16 mouse cellular contexts compared by ENCODE assay signal in the genomic region with DNA sequence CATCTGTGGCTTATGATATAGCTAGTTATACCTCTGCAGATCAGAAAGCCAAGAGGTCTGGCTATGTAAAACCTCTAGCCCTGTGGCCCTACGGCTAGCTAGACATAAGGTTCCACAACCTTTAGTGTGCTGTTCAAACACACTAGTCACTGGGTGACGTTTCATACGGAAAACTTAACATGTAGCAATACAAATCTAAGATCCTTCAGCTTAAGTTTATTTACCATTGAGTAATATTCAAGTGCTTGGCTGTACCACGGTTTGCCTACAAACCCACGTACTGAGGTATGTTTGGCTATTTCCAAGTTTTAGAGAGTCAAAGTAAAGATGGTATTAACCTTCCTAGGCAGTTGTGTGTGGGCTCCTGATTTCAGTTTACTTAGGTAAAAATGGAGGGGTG.
"Had no signal": no experiment of that assay in that cellular context is flagged by ENCODE, and none has a peak within 500 bp of the region (broad histone marks: within the 10 kb centered on the region; RNA-seq: fewer than 3 reads in every experiment).

No protein-coding gene starts in this region.

- H3K36me3 ChIP-seq: neural tube, embryonic 13.5 days; neural tube, embryonic 15.5 days; stomach, embryonic 15.5 days had no signal

- DNase-seq: retina, postnatal 1 day; right cerebral cortex, adult 18-20 months; right cerebral cortex, postnatal 14 days; right cerebral cortex, postnatal 25 days; right cerebral cortex, postnatal 4 days; spleen, adult 18-20 months; thymus, adult 18-20 months; thymus, adult 2 months; thymus, postnatal 14 days; thymus, postnatal 25 days; thymus, postnatal 36 days; thymus, postnatal 4 days had no signal

- H3K4me1 ChIP-seq: neural tube, embryonic 13.5 days; neural tube, embryonic 15.5 days; stomach, embryonic 15.5 days had no signal

- H3K4me2 ChIP-seq: neural tube, embryonic 13.5 days; neural tube, embryonic 15.5 days; stomach, embryonic 15.5 days had no signal

- H3K27ac ChIP-seq: neural tube, embryonic 13.5 days; neural tube, embryonic 15.5 days; stomach, embryonic 15.5 days; stomach, postnatal 0 days had no signal

- H3K9me3 ChIP-seq: neural tube, embryonic 13.5 days; neural tube, embryonic 15.5 days; stomach, embryonic 15.5 days had no signal

- H3K4me3 ChIP-seq: neural tube, embryonic 13.5 days; neural tube, embryonic 15.5 days; stomach, embryonic 15.5 days had no signal

- H3K27me3 ChIP-seq: neural tube, embryonic 13.5 days; neural tube, embryonic 15.5 days; stomach, embryonic 15.5 days had no signal

- H3K9ac ChIP-seq: neural tube, embryonic 13.5 days; neural tube, embryonic 15.5 days; stomach, embryonic 15.5 days had no signal
